Mouse (Mus musculus) lung, embryonic 14.5 days (tissue): ENCODE measurements at regions not wholly inside any gene's neighbourhood (a gene's known extent, or its start where the extent isn't known, plus 50 kb on each side); places are given as distances from the start of the nearest gene placed in this dataset.

Experiments
- ATAC-seq: fragments of 200-750 bp; cut with Nextera tagmentation; 2 replicates; pipeline ENCODE4 v1.8.0; 2017; ENCODE audit warnings: mild to moderate bottlenecking, moderate TSS enrichment, moderate library complexity; ENCODE audit not compliant: insufficient read depth
- DNase-seq: peaks from one replicate; pipeline ENCODE4 v3.0.0-alpha.2; 2015
- H3K27ac ChIP-seq: fragments of 300-500 bp; sonication (generic); 2 replicates; pipeline ENCODE4 v1.5.1; 2014; ENCODE audit warnings: low read depth, mild to moderate bottlenecking, moderate library complexity
- H3K27me3 ChIP-seq: fragments of 300-500 bp; sonication (generic); 2 replicates; pipeline ENCODE4 v1.6.1; 2014; ENCODE audit warnings: low read length, control low read depth; ENCODE audit not compliant: insufficient read depth
- H3K36me3 ChIP-seq: fragments of 300-500 bp; sonication (generic); 2 replicates; pipeline ENCODE4 v1.6.1; 2014; ENCODE audit warnings: control low read depth; ENCODE audit not compliant: insufficient read depth
- H3K4me1 ChIP-seq: fragments of 300-500 bp; sonication (generic); 2 replicates; pipeline ENCODE4 v1.6.1; 2014; ENCODE audit warnings: antibody characterized with exemption, control low read depth; ENCODE audit not compliant: insufficient read depth
- H3K4me2 ChIP-seq: fragments of 300-500 bp; sonication (generic); 2 replicates; pipeline ENCODE4 v1.6.1; 2014; ENCODE audit warnings: mild to moderate bottlenecking
- H3K4me3 ChIP-seq: fragments of 300-500 bp; sonication (generic); 2 replicates; pipeline ENCODE4 v1.5.1; 2014; ENCODE audit warnings: low read depth, low read length
- H3K9ac ChIP-seq: fragments of 300-500 bp; sonication (generic); 2 replicates; pipeline ENCODE4 v1.6.1; 2014
- H3K9me3 ChIP-seq: fragments of 300-500 bp; sonication (generic); 2 replicates; pipeline ENCODE4 v1.6.1; 2016; ENCODE audit warnings: low read depth, low read length, control low read depth
- CTCF ChIP-seq: IDR thresholded peaks from 2 replicates; pipeline ENCODE4 v1.5.1; 2016; ENCODE audit warnings: antibody characterized with exemption, low read depth
- WGBS: fragments of 180-500 bp; shearing (Covaris S2); extraction: QIAGEN DNeasy Blood & Tissue Kit; methylation state at CpG from one replicate; pipeline ENCODE4 v1.1.7; 2014; 5-methylcytosine and 5-hydroxymethylcytosine counted together

DNA sequence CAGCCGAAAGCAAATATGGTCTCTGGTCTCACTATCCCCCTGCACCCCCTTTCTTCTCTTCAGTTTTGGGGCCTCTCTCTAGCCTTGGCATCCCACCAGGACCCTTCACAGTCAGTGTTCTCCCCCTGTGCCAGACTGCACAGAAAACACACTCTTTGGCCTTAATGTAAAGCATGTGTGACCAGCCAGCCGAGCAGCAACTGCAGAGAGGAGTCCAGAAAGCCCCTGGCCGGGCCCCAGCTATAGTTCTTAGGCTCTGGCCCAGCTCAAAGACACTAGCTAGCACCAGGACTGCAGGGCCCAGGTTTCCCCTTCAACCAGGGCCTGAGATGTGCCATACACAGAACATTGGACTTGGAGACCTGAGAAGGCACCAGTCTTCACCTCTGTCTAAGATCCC, 299.3 kb upstream of the Rtl1 start:
- Histone ChIP-seq H3K4me1 (no peaks in the 10 kb centered on the region), H3K27me3 (no peaks in the 10 kb centered on the region), H3K27ac (no peak overlapping the region), H3K9me3 (peaks cover 3% of the 10 kb centered on the region; the same call in 1 of the 2 replicates), H3K36me3 (no peaks in the 10 kb centered on the region), H3K4me2 (no peak overlapping the region), H3K4me3 (no peak overlapping the region), H3K9ac (no peak overlapping the region)
- WGBS, result 77% methylated on average over 3 of the region's 3 CpGs
- no peak for TF ChIP-seq CTCF
- DNase-seq (no peak), ATAC-seq (no peak)

GRCm38 (mm10) chr12:109910966-109911495, 310.9 kb upstream of the Rtl1 start:
- Histone ChIP-seq H3K27ac (no peak overlapping the region), H3K4me3 (no peak overlapping the region), H3K9ac (no peak overlapping the region), H3K4me2 (no peak overlapping the region), H3K4me1 (no peaks in the 10 kb centered on the region), H3K27me3 (no peaks in the 10 kb centered on the region), H3K36me3 (no peaks in the 10 kb centered on the region), H3K9me3 (no peaks in the 10 kb centered on the region)
- ATAC-seq (no peak), DNase-seq (no peak)
- no peak for TF ChIP-seq CTCF
- 72% methylated on average over 9 of the region's 9 CpGs for WGBS

DNA sequence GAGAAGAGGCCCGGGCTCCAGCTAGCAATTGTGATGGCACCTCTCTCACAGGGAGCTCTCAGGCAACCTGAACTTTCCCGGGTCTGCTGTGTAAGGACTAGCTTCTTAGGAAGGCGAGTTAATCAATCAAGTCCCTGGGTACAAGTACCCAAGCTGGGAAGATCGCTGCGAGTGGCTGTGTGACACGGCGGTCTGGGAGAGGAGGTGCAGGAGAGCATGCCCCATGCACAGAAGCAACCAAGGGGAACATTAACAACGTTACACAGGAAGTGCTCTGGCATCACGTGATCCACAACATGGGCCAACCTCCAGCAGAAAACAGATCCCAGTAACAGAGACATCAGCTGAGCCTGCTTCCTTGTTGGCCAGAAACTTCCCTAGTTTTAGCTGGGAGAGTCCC, 311.4 kb upstream of the Rtl1 start:
- DNase-seq (no peak), ATAC-seq (no peak)
- TF ChIP-seq CTCF, result no peak
- H3K4me1 ChIP-seq, result no peaks in the 10 kb centered on the region
- H3K27me3 ChIP-seq, result no peaks in the 10 kb centered on the region
- H3K4me3 ChIP-seq, result no peak overlapping the region
- no peaks in the 10 kb centered on the region for H3K9me3 ChIP-seq
- no peak overlapping the region for H3K4me2 ChIP-seq
- WGBS, result 65% methylated on average over 9 of the region's 9 CpGs
- no peaks in the 10 kb centered on the region for H3K36me3 ChIP-seq
- no peak overlapping the region for H3K27ac ChIP-seq
- no peak overlapping the region for H3K9ac ChIP-seq

DNA sequence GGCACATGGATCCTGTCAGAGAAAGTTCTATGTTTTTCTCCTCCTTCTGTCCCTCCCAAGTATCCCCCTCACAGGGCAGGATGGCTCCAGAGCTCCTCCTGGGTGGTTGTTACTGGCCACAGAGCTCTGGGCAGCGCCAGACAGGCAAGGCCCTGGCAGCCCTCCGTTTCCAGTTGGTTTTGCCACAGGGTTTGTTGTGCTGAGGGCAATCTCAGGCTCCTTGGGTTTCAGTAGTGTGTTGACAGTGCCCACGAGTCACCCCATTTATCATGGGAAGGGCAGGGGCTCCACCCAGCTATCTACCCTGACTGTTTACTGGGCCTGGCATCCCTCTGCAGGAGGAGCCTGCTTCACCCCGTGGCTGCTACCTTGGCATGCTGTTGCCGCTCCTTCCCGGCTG, 317.6 kb upstream of the Rtl1 start:
- TF ChIP-seq CTCF, result no peak
- H3K27ac ChIP-seq, result no peak overlapping the region
- 53% methylated on average over 6 of the region's 6 CpGs for WGBS
- no peak overlapping the region for H3K9ac ChIP-seq
- H3K27me3 ChIP-seq, result no peaks in the 10 kb centered on the region
- no peak overlapping the region for H3K4me2 ChIP-seq
- no peak overlapping the region for H3K4me3 ChIP-seq
- DNase-seq, result no peak
- no peaks in the 10 kb centered on the region for H3K9me3 ChIP-seq
- H3K36me3 ChIP-seq, result no peaks in the 10 kb centered on the region
- ATAC-seq, result no peak
- no peaks in the 10 kb centered on the region for H3K4me1 ChIP-seq

DNA sequence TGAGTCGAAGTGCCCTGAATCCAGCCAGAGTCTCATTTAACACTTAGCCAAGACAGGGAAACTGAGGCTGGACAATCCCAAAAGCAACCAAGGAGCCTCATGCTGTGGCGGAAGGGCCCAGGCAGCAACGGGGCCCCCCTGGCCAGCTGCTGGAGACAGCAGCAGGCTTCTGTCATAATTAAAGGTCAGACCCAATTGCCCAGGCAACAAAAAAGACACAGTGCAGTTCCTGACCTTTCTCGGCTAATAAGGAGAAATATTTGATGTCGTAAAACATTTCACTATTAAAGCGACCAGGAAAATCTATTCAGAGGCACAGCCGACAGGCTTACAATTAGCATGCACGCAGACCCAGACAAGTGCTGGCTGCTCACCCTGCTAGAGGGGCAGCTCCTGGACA, 318.8 kb upstream of the Rtl1 start:
- no peak overlapping the region for H3K9ac ChIP-seq
- no peak overlapping the region for H3K4me2 ChIP-seq
- no peak for DNase-seq
- H3K4me3 ChIP-seq, result no peak overlapping the region
- no peaks in the 10 kb centered on the region for H3K36me3 ChIP-seq
- no peak for ATAC-seq
- no peak overlapping the region for H3K27ac ChIP-seq
- TF ChIP-seq CTCF, result no peak
- H3K4me1 ChIP-seq, result no peaks in the 10 kb centered on the region
- 68% methylated on average over 8 of the region's 8 CpGs for WGBS
- H3K9me3 ChIP-seq, result no peaks in the 10 kb centered on the region
- H3K27me3 ChIP-seq, result no peaks in the 10 kb centered on the region

DNA sequence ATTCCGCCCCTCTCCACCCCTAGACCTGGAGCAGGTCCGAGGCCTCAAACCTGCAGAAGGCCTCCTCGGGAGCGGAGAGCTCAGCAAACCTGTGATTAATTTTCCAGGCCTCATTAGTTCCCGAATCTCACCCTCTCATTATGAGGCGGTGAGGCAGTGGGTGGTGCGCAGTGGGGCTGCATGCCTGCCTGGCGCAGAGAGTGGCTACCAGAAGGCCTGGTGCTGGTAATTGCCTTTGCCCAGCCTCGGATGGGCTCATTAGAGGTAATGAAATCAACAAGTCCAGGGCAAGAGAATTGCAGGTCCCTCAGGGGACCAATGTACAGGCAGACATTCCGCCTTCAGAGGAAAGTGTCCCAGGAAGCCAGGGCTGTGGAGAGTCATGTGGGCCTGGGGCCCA, 322.0 kb upstream of the Rtl1 start:
- DNase-seq (no peak), ATAC-seq (no peak)
- Histone ChIP-seq H3K27ac (no peak overlapping the region), H3K36me3 (no peaks in the 10 kb centered on the region), H3K4me3 (no peak overlapping the region), H3K9ac (no peak overlapping the region), H3K9me3 (no peaks in the 10 kb centered on the region), H3K4me1 (no peaks in the 10 kb centered on the region), H3K4me2 (no peak overlapping the region), H3K27me3 (no peaks in the 10 kb centered on the region)
- WGBS, result 84% methylated on average over 10 of the region's 10 CpGs
- no peak for TF ChIP-seq CTCF

GRCm38 (mm10) chr12:109925866-109926265, 325.7 kb upstream of the Rtl1 start:
- WGBS, result 72% methylated on average over 6 of the region's 6 CpGs
- no peak overlapping the region for H3K4me3 ChIP-seq
- H3K36me3 ChIP-seq, result no peaks in the 10 kb centered on the region
- H3K27ac ChIP-seq, result no peak overlapping the region
- ATAC-seq (no peak), DNase-seq (no peak)
- H3K9me3 ChIP-seq, result peaks cover 3% of the 10 kb centered on the region; the same call in 1 of the 2 replicates
- H3K4me2 ChIP-seq, result no peak overlapping the region
- H3K27me3 ChIP-seq, result no peaks in the 10 kb centered on the region
- no peak for TF ChIP-seq CTCF
- H3K9ac ChIP-seq, result no peak overlapping the region
- H3K4me1 ChIP-seq, result no peaks in the 10 kb centered on the region

GRCm38 (mm10) chr12:109926643-109927042, 326.5 kb upstream of the Rtl1 start:
- Histone ChIP-seq H3K27ac (no peak overlapping the region), H3K4me1 (no peaks in the 10 kb centered on the region), H3K27me3 (no peaks in the 10 kb centered on the region), H3K9ac (no peak overlapping the region), H3K4me3 (no peak overlapping the region), H3K36me3 (no peaks in the 10 kb centered on the region), H3K4me2 (no peak overlapping the region), H3K9me3 (peaks cover 3% of the 10 kb centered on the region; the same call in 1 of the 2 replicates)
- WGBS, result 40% methylated on average over 12 of the region's 12 CpGs
- TF ChIP-seq CTCF, result peak; percentile 35; the same call in 1 of the 2 replicates
- DNase-seq (peak; percentile 72), ATAC-seq (no peak)
